Mouse (Mus musculus): ENCODE data around the gene Dip2a. TPM values are rescaled to one million over a fixed set of nuclear protein-coding genes. Genes with fewer than 3 reads are reported as not detected.

Gene Dip2a
- polyA plus RNA-seq, 1 experiment from 2014 or later: 4.0 TPM

DNA sequence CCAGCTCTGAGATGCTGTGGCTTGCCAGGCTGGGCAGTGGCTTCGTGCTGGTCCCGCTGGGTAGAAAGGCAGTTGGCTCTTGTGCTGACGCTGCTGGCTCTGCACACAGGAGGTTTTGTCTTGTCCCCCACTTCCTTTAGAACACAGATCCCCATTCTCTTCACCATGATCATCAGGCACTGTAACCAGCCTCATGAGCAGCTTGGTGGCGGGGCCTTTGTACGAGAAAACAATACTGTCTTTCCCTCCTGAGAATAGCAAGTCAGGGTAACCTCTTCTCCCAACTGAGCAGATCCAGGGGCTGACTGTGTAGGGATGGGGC, 96.5 kb downstream of the Dip2a start:
- Histone ChIP-seq H3K36me3 (ENCODE audit: control insufficient read depth, insufficient read depth, low read length) (no peaks in the 10 kb centered on the region), H3K4me2 (replicated peaks; ENCODE audit: low read depth) (no peak overlapping the region), H3K27ac (replicated peaks) (no peak overlapping the region), H3K9me3 (ENCODE audit: control insufficient read depth, low read length) (no peaks in the 10 kb centered on the region), H3K4me3 (ENCODE audit: low read depth, low read length) (no peak overlapping the region), H3K27me3 (ENCODE audit: control insufficient read depth, insufficient read depth, low read length) (no peaks in the 10 kb centered on the region), H3K4me1 (replicated peaks; ENCODE audit: control insufficient read depth, insufficient read depth) (0 out of 2 replicates have a peak, but pooled peaks cover 2% of the 10 kb centered on the region), H3K9ac (ENCODE audit: low read length) (no peak overlapping the region)
- WGBS: 88% methylated on average over 5 of the region's 5 CpGs
- no peak for TF ChIP-seq CTCF (IDR thresholded peaks at IDR 0.05; ENCODE audit: low read depth)
- no peak for TF ChIP-seq EP300 (optimal IDR thresholded peaks at IDR 0.05)
- ATAC-seq (ENCODE audit: low FRiP score, low TSS enrichment) (no peak), DNase-seq (ENCODE audit: low spot score) (no peak)

DNA sequence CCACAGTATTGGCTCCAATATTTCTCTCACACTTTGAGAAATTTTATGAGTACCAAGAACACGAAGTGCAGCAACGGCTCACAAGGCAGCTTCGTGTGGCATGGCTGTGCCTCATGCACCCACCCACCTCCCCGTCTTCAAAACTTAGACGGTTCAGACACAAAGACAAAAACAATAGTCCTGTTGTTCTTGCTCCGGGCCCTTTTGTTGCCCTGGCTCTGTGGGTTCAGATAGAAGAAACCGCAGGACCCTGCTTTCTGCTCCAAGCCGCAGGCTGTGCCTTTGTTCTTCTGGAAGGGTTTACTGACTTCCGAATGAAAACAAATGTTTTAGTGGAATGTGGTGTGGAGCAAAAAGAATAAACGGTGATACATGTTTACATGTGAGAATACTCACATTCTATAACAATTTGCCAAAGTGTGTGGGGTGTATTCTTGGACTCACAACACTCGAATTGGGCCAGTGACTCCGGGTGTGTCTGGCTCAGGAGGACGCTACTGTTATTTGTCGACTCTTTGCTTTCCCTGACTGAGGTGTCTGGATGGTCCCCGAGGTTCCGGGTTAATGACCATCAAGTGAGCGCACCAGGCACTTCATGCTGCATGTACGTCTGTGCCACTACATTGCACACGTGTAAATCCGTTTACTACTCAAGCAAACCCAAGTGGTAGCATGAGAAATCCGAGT, 97.0 kb downstream of the Dip2a start:
- Histone ChIP-seq H3K27me3 (ENCODE audit: control insufficient read depth, insufficient read depth, low read length) (no peaks in the 10 kb centered on the region), H3K4me1 (replicated peaks; ENCODE audit: control insufficient read depth, insufficient read depth) (0 out of 2 replicates have a peak, but pooled peaks cover under 1% of the 10 kb centered on the region), H3K9me3 (ENCODE audit: control insufficient read depth, low read length) (no peaks in the 10 kb centered on the region), H3K4me2 (replicated peaks; ENCODE audit: low read depth) (no peak overlapping the region), H3K36me3 (ENCODE audit: control insufficient read depth, insufficient read depth, low read length) (no peaks in the 10 kb centered on the region), H3K27ac (replicated peaks) (no peak overlapping the region), H3K9ac (ENCODE audit: low read length) (no peak overlapping the region), H3K4me3 (ENCODE audit: low read depth, low read length) (no peak overlapping the region)
- 58% methylated on average over 21 of the region's 21 CpGs for WGBS
- no peak for ATAC-seq (ENCODE audit: low FRiP score, low TSS enrichment)
- DNase-seq (ENCODE audit: low spot score): no peak
- TF ChIP-seq EP300 (optimal IDR thresholded peaks at IDR 0.05) (no peak), CTCF (IDR thresholded peaks at IDR 0.05; ENCODE audit: low read depth) (no peak)

DNA sequence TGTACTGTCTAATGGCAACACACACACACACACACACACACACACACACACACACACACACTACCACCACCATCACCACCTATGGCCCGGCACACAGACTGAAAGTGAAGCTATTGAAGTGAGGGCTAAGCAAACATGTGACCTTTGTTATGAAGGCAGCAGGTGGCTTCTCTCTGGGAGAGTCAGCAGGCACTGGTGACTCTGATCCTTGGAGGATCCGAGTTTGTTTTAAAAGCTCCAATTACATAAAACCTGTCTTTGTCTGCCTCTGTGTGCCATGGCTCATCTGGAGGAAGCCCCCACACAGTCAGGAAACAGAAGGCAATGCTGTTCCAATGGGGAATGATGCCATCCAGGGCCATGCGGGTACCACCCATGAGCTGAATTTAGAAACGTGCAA, 98.5 kb downstream of the Dip2a start:
- DNase-seq (ENCODE audit: low spot score): no peak
- 35% methylated on average over 4 of the region's 4 CpGs for WGBS
- no peak for ATAC-seq (ENCODE audit: low FRiP score, low TSS enrichment)
- H3K4me1 ChIP-seq (replicated peaks; ENCODE audit: control insufficient read depth, insufficient read depth): no peaks in the 10 kb centered on the region
- no peak overlapping the region for H3K9ac ChIP-seq (ENCODE audit: low read length)
- H3K9me3 ChIP-seq (ENCODE audit: control insufficient read depth, low read length): no peaks in the 10 kb centered on the region
- no peak overlapping the region for H3K4me3 ChIP-seq (ENCODE audit: low read depth, low read length)
- no peaks in the 10 kb centered on the region for H3K36me3 ChIP-seq (ENCODE audit: control insufficient read depth, insufficient read depth, low read length)
- no peak for TF ChIP-seq CTCF (IDR thresholded peaks at IDR 0.05; ENCODE audit: low read depth)
- TF ChIP-seq EP300 (optimal IDR thresholded peaks at IDR 0.05): no peak
- no peak overlapping the region for H3K4me2 ChIP-seq (replicated peaks; ENCODE audit: low read depth)
- no peak overlapping the region for H3K27ac ChIP-seq (replicated peaks)
- no peaks in the 10 kb centered on the region for H3K27me3 ChIP-seq (ENCODE audit: control insufficient read depth, insufficient read depth, low read length)

DNA sequence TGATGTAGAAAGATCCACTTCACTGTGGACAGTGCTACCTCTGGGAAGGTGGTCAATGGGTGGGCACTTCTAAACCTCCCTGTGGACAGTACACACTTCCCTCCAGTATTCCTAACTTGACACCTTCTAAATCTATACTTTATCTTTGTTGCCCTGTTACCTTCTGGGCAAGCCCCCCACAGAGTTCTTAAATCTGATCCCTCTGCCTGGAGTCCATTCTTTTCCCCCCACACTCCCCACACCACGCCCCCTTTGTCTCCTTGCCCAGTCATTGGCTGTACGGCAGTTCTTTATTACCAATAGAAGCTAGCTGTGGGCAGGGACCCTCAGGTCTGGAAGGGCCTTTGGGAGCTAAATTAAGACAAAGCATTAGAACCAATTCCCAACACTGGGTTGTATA, 100.0 kb downstream of the Dip2a start:
- ATAC-seq (ENCODE audit: low FRiP score, low TSS enrichment) (no peak), DNase-seq (ENCODE audit: low spot score) (no peak)
- Histone ChIP-seq H3K27me3 (ENCODE audit: control insufficient read depth, insufficient read depth, low read length) (no peaks in the 10 kb centered on the region), H3K4me1 (replicated peaks; ENCODE audit: control insufficient read depth, insufficient read depth) (no peaks in the 10 kb centered on the region), H3K36me3 (ENCODE audit: control insufficient read depth, insufficient read depth, low read length) (no peaks in the 10 kb centered on the region), H3K9me3 (ENCODE audit: control insufficient read depth, low read length) (no peaks in the 10 kb centered on the region), H3K9ac (ENCODE audit: low read length) (no peak overlapping the region), H3K27ac (replicated peaks) (no peak overlapping the region), H3K4me3 (ENCODE audit: low read depth, low read length) (no peak overlapping the region), H3K4me2 (replicated peaks; ENCODE audit: low read depth) (no peak overlapping the region)
- no peak for TF ChIP-seq EP300 (optimal IDR thresholded peaks at IDR 0.05)
- no peak for TF ChIP-seq CTCF (IDR thresholded peaks at IDR 0.05; ENCODE audit: low read depth)
- 87% methylated on average over 2 of the region's 2 CpGs for WGBS

DNA sequence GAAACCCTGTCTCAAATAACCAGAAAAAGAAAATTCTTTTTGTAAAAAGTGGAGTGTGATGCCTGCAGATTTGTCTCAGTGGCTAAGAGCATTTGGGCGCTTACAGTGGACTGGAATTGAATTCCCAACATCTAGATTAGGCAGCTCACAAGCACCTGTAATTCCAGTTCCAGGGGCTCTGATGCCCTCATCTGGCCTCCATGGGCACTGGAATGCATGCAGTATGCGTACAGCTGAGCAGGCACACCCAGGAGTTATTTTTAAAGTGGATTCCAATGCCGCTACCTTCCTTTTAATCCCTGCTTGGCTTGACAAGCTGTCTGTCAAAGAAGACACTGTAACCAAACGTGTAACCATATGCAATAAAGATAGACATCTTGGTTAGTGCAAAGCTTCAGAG, 105.7 kb downstream of the Dip2a start:
- H3K36me3 ChIP-seq (ENCODE audit: control insufficient read depth, insufficient read depth, low read length): no peaks in the 10 kb centered on the region
- no peaks in the 10 kb centered on the region for H3K4me1 ChIP-seq (replicated peaks; ENCODE audit: control insufficient read depth, insufficient read depth)
- H3K9me3 ChIP-seq (ENCODE audit: control insufficient read depth, low read length): no peaks in the 10 kb centered on the region
- H3K4me3 ChIP-seq (ENCODE audit: low read depth, low read length): no peak overlapping the region
- H3K4me2 ChIP-seq (replicated peaks; ENCODE audit: low read depth): no peak overlapping the region
- no peak overlapping the region for H3K9ac ChIP-seq (ENCODE audit: low read length)
- no peaks in the 10 kb centered on the region for H3K27me3 ChIP-seq (ENCODE audit: control insufficient read depth, insufficient read depth, low read length)
- no peak overlapping the region for H3K27ac ChIP-seq (replicated peaks)
- DNase-seq (ENCODE audit: low spot score): no peak
- TF ChIP-seq EP300 (optimal IDR thresholded peaks at IDR 0.05): no peak
- TF ChIP-seq CTCF (IDR thresholded peaks at IDR 0.05; ENCODE audit: low read depth): 0 out of 2 replicates have a peak, but pooled peaks have one; percentile 27
- no peak for ATAC-seq (ENCODE audit: low FRiP score, low TSS enrichment)
- WGBS: 55% methylated on average over 4 of the region's 4 CpGs

DNA sequence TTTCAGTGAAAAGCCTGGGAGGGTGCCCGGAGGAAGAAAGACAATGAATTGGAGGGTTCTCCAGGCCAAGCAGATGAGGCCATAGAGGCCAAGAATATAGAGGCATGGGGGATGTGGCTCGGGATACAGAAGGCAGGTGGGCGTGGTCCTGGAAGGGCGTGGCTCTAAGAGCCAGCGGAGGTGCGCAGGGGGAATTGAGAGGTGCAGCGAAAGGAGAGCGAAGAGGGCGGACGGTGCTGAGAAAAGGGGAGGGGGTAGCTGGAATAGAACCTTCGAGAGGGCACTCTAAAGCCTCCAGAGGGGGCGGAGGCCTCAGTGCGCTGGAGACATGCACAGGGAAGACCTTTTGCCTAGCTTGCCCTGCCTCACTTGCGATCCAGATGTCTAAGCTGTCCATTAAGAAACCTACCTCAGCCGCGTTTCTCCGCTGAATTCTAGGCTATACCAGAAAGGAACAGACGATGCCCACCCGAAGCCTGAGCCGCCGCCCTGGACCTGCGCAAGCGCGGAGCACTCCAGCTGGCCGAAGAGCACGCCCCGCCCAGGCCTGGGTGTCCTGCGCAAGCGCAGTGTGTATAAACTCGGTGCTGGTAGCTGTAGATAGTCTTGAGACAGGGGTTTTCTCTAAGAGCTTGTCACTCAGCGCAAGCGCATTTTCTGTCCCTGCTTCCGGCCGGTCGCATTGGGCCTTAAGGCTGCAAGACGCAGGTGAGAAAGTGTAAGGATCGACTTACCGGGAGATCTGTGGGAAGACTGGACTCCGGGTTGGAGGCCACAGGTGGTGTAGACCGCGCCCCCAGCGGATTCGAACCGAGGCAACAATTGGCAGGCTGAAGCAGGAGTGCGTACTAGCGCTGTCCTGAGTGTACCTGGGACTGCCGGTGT, 107.5 kb downstream of the Dip2a start, which contains the start of gene Prmt2:
Gene Prmt2, minus strand, starts transcription at position 525 of the 885 bp plus-strand sequence.
- H3K36me3 ChIP-seq (ENCODE audit: control insufficient read depth, insufficient read depth, low read length): no peaks in the 10 kb centered on the region
- peak; percentile 94 for DNase-seq (ENCODE audit: low spot score)
- H3K9ac ChIP-seq (ENCODE audit: low read length): peak within 1 kb of the TSS; percentile 61
- H3K4me3 ChIP-seq (ENCODE audit: low read depth, low read length): peak within 1 kb of the TSS; percentile 81
- no peaks in the 10 kb centered on the region for H3K4me1 ChIP-seq (replicated peaks; ENCODE audit: control insufficient read depth, insufficient read depth)
- peak; percentile 97 for ATAC-seq (ENCODE audit: low FRiP score, low TSS enrichment)
- peak within 1 kb of the TSS; percentile 59 for H3K27ac ChIP-seq (replicated peaks)
- no peaks in the 10 kb centered on the region for H3K27me3 ChIP-seq (ENCODE audit: control insufficient read depth, insufficient read depth, low read length)
- TF ChIP-seq CTCF (IDR thresholded peaks at IDR 0.05; ENCODE audit: low read depth): peak; percentile 50
- no peak for TF ChIP-seq EP300 (optimal IDR thresholded peaks at IDR 0.05)
- H3K4me2 ChIP-seq (replicated peaks; ENCODE audit: low read depth): peak within 1 kb of the TSS; percentile 67
- under 1% methylated on average over 47 of the region's 47 CpGs for WGBS
- H3K9me3 ChIP-seq (ENCODE audit: control insufficient read depth, low read length): no peaks in the 10 kb centered on the region
